Mouse (Mus musculus) G1E-ER4 (cell line): ENCODE measurements around the gene Retreg1. TPM values are rescaled to one million over a fixed set of nuclear protein-coding genes. Genes with fewer than 3 reads are reported as not detected.

Experiments
- GATA1 ChIP-seq: IDR thresholded peaks from one replicate; pipeline ENCODE4 v1.8.0; 2012; ENCODE audit warnings: low read length, inconsistent platforms
- polyA plus RNA-seq: library from polyadenylated mRNA; stranded (reverse); fragments of >175 nt; gene quantifications from 2 replicates; pipeline ENCODE4 v1.2.3, GENCODE M21; 2012

Gene Retreg1
- polyA plus RNA-seq, 1 experiment = not detected

- TF ChIP-seq GATA1 = no peak
These were observed 16.5 kb downstream of the Retreg1 start for GRCm38 (mm10) chr15:25859469-25859868.

- TF ChIP-seq GATA1 = no peak
These were observed 18.9 kb downstream of the Retreg1 start for GRCm38 (mm10) chr15:25861900-25862299.

GRCm38 (mm10) chr15:25865605-25866004, 22.6 kb downstream of the Retreg1 start:
- no peak for TF ChIP-seq GATA1

- no peak for TF ChIP-seq GATA1
These were observed 23.1 kb downstream of the Retreg1 start for GRCm38 (mm10) chr15:25866106-25866505.

GRCm38 (mm10) chr15:25869129-25869528, 26.1 kb downstream of the Retreg1 start:
- no peak for TF ChIP-seq GATA1

GRCm38 (mm10) chr15:25871470-25871869, 28.5 kb downstream of the Retreg1 start:
- TF ChIP-seq GATA1 = no peak

- no peak for TF ChIP-seq GATA1
These were observed 29.1 kb downstream of the Retreg1 start for GRCm38 (mm10) chr15:25872118-25872517.

GRCm38 (mm10) chr15:25872657-25873056, 29.7 kb downstream of the Retreg1 start:
- TF ChIP-seq GATA1 = no peak

- no peak for TF ChIP-seq GATA1
These were observed 30.6 kb downstream of the Retreg1 start for GRCm38 (mm10) chr15:25873536-25873935.

- TF ChIP-seq GATA1 = no peak
These were observed 33.7 kb downstream of the Retreg1 start for GRCm38 (mm10) chr15:25876601-25877161.

GRCm38 (mm10) chr15:25877798-25878197, 34.8 kb downstream of the Retreg1 start:
- no peak for TF ChIP-seq GATA1

- no peak for TF ChIP-seq GATA1
These were observed 36.2 kb downstream of the Retreg1 start for GRCm38 (mm10) chr15:25879229-25879628.

GRCm38 (mm10) chr15:25880192-25880591, 37.2 kb downstream of the Retreg1 start:
- TF ChIP-seq GATA1 = no peak

- TF ChIP-seq GATA1 = no peak
These were observed 39.0 kb downstream of the Retreg1 start for GRCm38 (mm10) chr15:25882002-25882401.

GRCm38 (mm10) chr15:25884416-25884958, 41.5 kb downstream of the Retreg1 start:
- no peak for TF ChIP-seq GATA1

GRCm38 (mm10) chr15:25886581-25887011, 43.6 kb downstream of the Retreg1 start:
- TF ChIP-seq GATA1 = no peak

GRCm38 (mm10) chr15:25889927-25890326, 46.9 kb downstream of the Retreg1 start:
- TF ChIP-seq GATA1 = no peak
